Mouse (Mus musculus) cerebellum, adult 2 months (tissue): ENCODE results near the gene Ptgis. TPM values are rescaled to one million over a fixed set of nuclear protein-coding genes. Genes with fewer than 3 reads are reported as not detected.

Source experiments
- DNase-seq, 2 experiments: peaks; one replicate each; pipeline ENCODE4 v3.0.0; 2021
- H3K27ac ChIP-seq: fragments of 200-500 bp; 2 replicates; pipeline ENCODE4 v1.5.1; 2012; ENCODE audit warnings: low read length, control low read depth, inconsistent platforms; ENCODE audit not compliant: insufficient read depth
- H3K27me3 ChIP-seq: fragments of 200-500 bp; 2 replicates; pipeline ENCODE4 v1.6.1; 2012; ENCODE audit warnings: inconsistent platforms, mild to moderate bottlenecking, low read length, moderate library complexity; ENCODE audit not compliant: control insufficient read depth, insufficient read depth
- H3K4me1 ChIP-seq: fragments of 200-500 bp; 2 replicates; pipeline ENCODE4 v1.6.1; 2011; ENCODE audit warnings: low read length; ENCODE audit not compliant: control insufficient read depth, insufficient read depth
- H3K4me3 ChIP-seq: fragments of 200-500 bp; replicated peaks from 2 replicates; pipeline ENCODE3; 2011; ENCODE audit warnings: mild to moderate bottlenecking, low read depth, low read length, control low read depth; ENCODE audit not compliant: insufficient read depth
- CTCF ChIP-seq: fragments of 200-500 bp; IDR thresholded peaks from 2 replicates; pipeline ENCODE4 v1.5.1; 2011; ENCODE audit warnings: low read depth, mild to moderate bottlenecking, control low read depth, low read length, moderate library complexity, borderline replicate concordance; ENCODE audit not compliant: insufficient read depth
- POLR2A ChIP-seq: fragments of 200-500 bp; IDR thresholded peaks from 2 replicates; pipeline ENCODE4 v1.6.1; 2011; ENCODE audit warnings: low read length, control low read depth, borderline replicate concordance; ENCODE audit not compliant: insufficient read depth
- WGBS: fragments of 180-500 bp; shearing (Covaris S2); methylation state at CpG from one replicate; pipeline ENCODE4 v1.1.7; 2018; 5-methylcytosine and 5-hydroxymethylcytosine counted together
- polyA plus RNA-seq: library from polyadenylated mRNA; depleted of rRNA; stranded (reverse); fragments of >200 nt; gene quantifications from 2 replicates; pipeline ENCODE4 v1.2.3, GENCODE M21; 2012; rRNA removed

Gene Ptgis
- polyA plus RNA-seq = 1.8 and 2.0 TPM in 2 replicates

DNA sequence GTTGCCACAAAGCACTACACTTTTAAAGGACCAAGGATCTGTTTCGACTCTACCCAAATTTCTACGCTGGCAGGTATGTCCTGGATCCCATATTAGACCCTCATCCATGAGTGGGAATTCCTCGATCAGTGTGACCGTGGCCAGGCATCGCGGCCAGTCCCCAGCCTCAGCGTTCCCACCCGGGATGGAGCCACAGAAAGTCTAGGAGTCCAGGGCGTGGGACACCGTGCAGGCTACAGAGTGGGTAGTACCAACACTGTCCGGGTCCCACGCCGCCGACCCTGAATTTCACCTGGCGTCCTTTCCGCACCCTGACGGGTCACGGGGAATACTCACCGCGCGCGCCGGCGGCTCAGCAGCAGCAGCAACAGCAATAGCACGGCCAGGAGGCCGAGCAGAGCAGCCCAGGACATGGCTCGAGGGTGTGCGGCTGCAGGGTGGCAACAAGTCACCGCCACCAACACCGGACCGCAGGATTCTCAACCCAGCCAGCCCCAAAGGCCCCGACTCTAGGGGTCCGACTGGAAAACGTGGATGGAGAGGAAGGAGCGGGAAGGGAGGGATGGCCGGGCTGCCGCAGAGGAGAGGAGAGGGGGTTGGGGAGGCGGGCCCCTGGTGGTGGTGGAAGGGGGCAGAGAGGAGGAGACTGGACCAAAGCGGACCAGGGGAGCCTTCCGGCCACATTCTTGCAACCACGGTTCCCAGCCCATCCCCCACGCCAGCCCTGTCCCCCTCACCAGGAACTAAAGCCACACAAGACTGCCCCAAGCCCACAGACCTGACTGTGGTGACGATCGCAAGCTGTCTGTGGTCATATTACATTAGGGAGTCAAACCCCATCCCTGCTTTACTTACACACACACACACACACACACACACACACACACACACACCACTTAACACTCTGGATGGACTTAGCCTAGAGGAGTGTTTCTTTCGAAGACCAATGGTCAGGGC is at the start of gene Ptgis:
Ptgis (minus strand) TSS at position 597 of the 957 bp plus-strand sequence.
- H3K4me1 ChIP-seq = peaks cover 3% of the 10 kb centered on the region; the same call in 1 of the 2 replicates
- WGBS = 12% methylated on average over 45 of the region's 45 CpGs
- no peak within 1 kb of the TSS for H3K27ac ChIP-seq
- no peak for TF ChIP-seq CTCF
- TF ChIP-seq POLR2A = no peak
- H3K4me3 ChIP-seq = peak within 1 kb of the TSS; percentile 27
- H3K27me3 ChIP-seq = peaks cover 8% of the 10 kb centered on the region
- no peak for DNase-seq

DNA sequence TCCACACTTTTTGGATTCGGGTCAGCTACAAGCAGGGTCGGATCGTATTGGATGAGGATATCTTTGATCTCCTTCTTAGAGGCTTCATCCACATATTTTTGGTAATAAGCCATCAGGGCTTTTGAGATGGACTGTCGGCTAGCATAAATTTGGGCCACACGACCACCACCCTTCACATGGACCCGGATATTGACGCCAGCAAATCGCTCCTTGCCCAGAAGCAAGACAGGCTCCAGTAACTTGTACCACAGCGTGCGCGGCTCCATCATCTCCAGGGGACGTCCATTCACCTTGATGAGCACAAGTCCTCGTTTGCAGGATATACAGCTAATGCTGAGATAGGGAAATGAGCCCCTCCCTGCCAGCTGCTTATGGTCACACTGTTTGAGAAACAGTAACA is 41.1 kb upstream of the Ptgis start:
- no peaks in the 10 kb centered on the region for H3K27me3 ChIP-seq
- 90% methylated on average over 13 of the region's 13 CpGs for WGBS
- H3K27ac ChIP-seq = no peak overlapping the region
- TF ChIP-seq POLR2A (no peak), CTCF (no peak)
- no peaks in the 10 kb centered on the region; the same call in 1 of the 2 replicates for H3K4me1 ChIP-seq
- no peak overlapping the region for H3K4me3 ChIP-seq
- peak in 1 of 2 experiments; percentile 12 for DNase-seq

DNA sequence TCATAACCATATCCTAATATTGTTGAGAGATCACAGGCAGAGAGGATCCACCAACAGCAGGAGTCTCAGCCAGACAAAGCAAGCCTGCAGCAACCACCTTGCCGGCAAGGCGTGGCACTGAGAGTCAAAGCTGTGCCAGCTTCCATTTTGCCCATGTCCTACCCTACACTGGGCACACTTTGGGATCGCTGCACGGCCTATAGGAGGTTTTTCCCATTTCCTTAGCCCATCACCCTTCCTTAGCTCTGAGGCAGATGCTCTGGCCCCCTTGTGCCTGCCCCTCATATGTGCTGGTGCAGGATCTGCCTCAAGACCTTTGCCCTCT is 40.5 kb upstream of the Ptgis start:
- 39% methylated on average over 4 of the region's 4 CpGs for WGBS
- no peak overlapping the region for H3K27ac ChIP-seq
- TF ChIP-seq POLR2A (no peak), CTCF (no peak)

DNA sequence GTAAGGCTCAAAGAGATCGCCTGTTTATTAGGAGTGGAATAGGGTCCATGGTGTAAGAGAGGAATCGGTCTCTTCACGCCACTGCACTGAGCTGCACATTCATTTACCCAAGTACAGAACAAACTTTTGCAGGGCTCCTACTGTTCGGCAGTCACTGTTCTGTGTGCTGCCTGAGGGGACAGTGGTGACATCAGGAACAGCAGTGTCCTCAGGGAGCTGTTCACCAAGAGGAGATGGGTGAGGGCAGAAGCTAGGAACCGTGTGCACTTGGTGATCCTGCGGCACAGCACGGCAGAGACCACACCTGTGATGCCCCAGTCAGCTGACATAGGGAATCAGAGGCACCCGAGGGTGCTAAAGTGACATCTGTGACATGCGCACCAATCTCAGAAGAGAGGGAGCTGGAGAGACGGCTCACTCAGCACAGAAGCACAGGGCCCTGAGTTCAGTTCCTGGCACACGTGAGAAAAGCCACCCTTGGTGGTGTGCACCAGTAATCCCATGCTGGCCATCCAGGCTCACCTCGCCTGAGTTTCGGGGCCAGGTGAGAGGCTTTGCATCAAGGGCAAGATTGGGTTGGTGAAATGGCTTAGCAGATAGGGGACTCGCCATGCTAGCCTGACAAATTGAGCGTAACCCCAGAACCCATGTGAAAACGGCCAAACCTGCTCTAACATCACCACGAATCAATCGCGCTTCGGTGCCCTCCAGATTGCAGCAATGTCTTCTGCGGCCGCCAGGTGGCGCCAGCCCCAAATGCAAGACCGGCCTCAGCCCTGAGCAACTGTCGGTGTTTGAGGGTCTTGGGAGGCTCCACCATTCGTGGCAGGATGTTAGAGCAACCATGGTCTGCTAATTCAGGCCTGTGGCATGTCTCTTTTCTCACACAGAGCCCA is 39.9 kb upstream of the Ptgis start:
- Histone ChIP-seq H3K4me1 (no peaks in the 10 kb centered on the region; the same call in 1 of the 2 replicates), H3K27ac (no peak overlapping the region), H3K27me3 (no peaks in the 10 kb centered on the region), H3K4me3 (peak overlapping the region; percentile 15)
- WGBS = 36% methylated on average over 26 of the region's 26 CpGs
- no peak for TF ChIP-seq POLR2A
- peak; percentile 98 for TF ChIP-seq CTCF
- DNase-seq = peak; percentile 77 to 92

More for the DNA sequence above, 40.5 kb upstream of the Ptgis start:
- H3K4me3 ChIP-seq = peak overlapping the region; percentile 15
- H3K4me1 ChIP-seq = no peaks in the 10 kb centered on the region; the same call in 1 of the 2 replicates
- no peaks in the 10 kb centered on the region for H3K27me3 ChIP-seq
- DNase-seq = no peak

DNA sequence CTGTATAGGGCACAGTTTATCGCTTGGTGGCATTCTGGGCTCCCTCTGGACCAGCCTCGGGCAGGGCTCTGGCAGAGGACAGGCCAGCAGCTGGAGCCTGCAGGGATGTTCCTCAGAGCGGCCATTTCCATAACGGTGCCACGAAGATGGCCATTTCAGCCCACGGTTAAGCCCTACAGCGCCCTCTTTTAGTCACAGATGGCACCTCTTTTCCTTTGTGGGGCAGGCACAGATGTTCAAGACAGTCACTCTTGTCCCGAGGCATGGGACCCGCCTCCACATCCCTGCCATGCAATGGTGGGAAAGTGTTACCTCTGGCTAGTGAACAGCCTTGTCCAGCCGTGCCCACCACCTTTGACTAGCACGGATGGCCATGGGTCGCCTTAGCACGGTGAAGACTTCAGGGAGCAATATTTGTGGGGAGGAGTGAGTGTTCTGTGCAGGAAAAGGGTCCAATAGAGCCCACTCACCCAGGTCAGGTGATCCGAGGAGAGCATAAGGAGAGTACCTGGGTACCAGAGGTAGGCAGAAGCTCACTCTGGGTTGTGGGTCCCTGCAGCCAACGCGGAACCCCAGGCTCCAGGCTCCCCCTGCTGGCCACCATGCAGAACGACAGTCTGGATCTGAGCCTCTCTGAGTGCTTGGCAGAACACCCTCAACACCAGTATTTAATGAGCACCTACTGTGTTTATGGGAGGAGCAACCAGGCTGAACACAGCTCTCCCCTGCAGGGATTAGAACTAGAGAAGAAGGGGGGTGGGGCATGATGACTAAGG is 38.5 kb upstream of the Ptgis start:
- H3K4me3 ChIP-seq = no peak overlapping the region
- 40% methylated on average over 17 of the region's 17 CpGs for WGBS
- H3K4me1 ChIP-seq = no peaks in the 10 kb centered on the region; the same call in 1 of the 2 replicates
- peak; percentile 95 for TF ChIP-seq CTCF
- no peak for TF ChIP-seq POLR2A
- H3K27ac ChIP-seq = no peak overlapping the region
- H3K27me3 ChIP-seq = no peaks in the 10 kb centered on the region
- peak; percentile 49 to 65 for DNase-seq

DNA sequence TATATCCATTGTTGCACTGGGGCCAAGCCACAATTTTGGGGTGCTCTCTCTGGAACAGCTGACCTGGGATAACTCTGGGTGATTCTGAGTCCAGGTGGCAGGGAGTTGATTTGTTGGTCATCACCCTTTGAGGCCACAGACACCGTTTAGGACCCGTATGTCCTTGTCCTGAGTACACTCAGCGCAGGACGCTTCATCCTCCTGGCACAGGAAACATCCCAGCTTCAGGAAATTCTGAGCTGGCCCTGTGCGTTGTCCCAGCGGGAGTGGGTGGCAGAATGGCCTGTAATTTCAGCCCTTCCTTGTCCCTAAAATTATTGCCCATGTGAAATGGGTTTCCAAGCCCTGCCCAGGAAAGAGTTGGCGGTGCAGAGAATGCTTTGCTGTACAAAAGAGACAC is 37.6 kb upstream of the Ptgis start:
- WGBS = 85% methylated on average over 7 of the region's 7 CpGs
- no peaks in the 10 kb centered on the region; the same call in 1 of the 2 replicates for H3K4me1 ChIP-seq
- no peak for TF ChIP-seq CTCF
- no peak for TF ChIP-seq POLR2A
- no peak overlapping the region for H3K4me3 ChIP-seq
- no peak overlapping the region for H3K27ac ChIP-seq
- no peaks in the 10 kb centered on the region for H3K27me3 ChIP-seq
- DNase-seq = peak in 1 of 2 experiments; percentile 6

DNA sequence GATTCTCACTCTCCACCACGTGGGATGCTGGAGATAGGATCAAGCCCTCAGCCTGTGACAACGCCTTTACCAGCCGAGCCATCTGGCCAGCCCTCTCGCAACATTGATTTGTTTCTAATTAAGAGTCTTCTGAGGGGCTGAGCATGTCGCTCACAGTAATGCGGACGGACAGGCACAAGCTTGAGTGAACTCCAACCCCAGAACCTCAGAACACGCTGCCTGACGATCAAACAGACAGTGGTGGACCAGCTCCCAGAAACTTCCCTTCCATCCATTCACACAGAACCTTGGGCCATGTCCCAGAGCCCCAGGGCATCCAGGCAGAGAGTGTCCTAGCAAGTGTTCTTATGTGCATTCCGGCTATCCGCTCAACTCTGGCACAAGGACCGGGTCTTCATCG is 36.6 kb upstream of the Ptgis start:
- 42% methylated on average over 13 of the region's 13 CpGs for WGBS

More for the DNA sequence above, 36.6 kb upstream of the Ptgis start:
- Histone ChIP-seq H3K27ac (no peak overlapping the region), H3K4me1 (no peaks in the 10 kb centered on the region; the same call in 1 of the 2 replicates), H3K27me3 (no peaks in the 10 kb centered on the region), H3K4me3 (no peak overlapping the region)
- TF ChIP-seq POLR2A = no peak
- no peak for TF ChIP-seq CTCF
- DNase-seq = peak in 1 of 2 experiments; percentile 11
